Mouse (Mus musculus) liver, embryonic 12.5 days (tissue): ENCODE results near the gene Ckap5. TPM values are rescaled to one million over a fixed set of nuclear protein-coding genes. Genes with fewer than 3 reads are reported as not detected.
A peak's percentile ranks its signal among the peaks of the same experiment; 100 is the strongest.

Source experiments
- ATAC-seq: fragments of 200-750 bp; cut with Nextera tagmentation; 2 replicates; pipeline ENCODE4 v1.8.0; 2017; ENCODE audit warnings: moderate number of reproducible peaks, mild to moderate bottlenecking, moderate library complexity
- H3K27ac ChIP-seq: fragments of 300-500 bp; sonication (generic); 2 replicates; pipeline ENCODE4 v1.5.1; 2016; ENCODE audit warnings: mild to moderate bottlenecking
- H3K27me3 ChIP-seq: fragments of 300-500 bp; sonication (generic); replicated peaks from 2 replicates; pipeline ENCODE4 v1.6.1; 2016; ENCODE audit warnings: mild to moderate bottlenecking, moderate library complexity
- H3K36me3 ChIP-seq: fragments of 300-500 bp; sonication (generic); 2 replicates; pipeline ENCODE4 v1.6.1; 2016; ENCODE audit warnings: mild to moderate bottlenecking, moderate library complexity
- H3K4me1 ChIP-seq: fragments of 300-500 bp; sonication (generic); 2 replicates; pipeline ENCODE4 v1.6.1; 2016
- H3K4me2 ChIP-seq: fragments of 300-500 bp; sonication (generic); 2 replicates; pipeline ENCODE4 v1.6.1; 2016; ENCODE audit warnings: mild to moderate bottlenecking, moderate library complexity
- H3K4me3 ChIP-seq: fragments of 300-500 bp; sonication (generic); 2 replicates; pipeline ENCODE4 v1.5.1; 2016; ENCODE audit warnings: mild to moderate bottlenecking, moderate library complexity
- H3K9ac ChIP-seq: fragments of 300-500 bp; sonication (generic); 2 replicates; pipeline ENCODE4 v1.6.1; 2016; ENCODE audit warnings: mild to moderate bottlenecking, moderate library complexity
- H3K9me3 ChIP-seq: fragments of 300-500 bp; sonication (generic); replicated peaks from 2 replicates; pipeline ENCODE4 v1.6.1; 2016; ENCODE audit warnings: mild to moderate bottlenecking, moderate library complexity
- WGBS: fragments of 180-500 bp; shearing (Covaris S2); methylation state at CpG from one replicate; pipeline ENCODE4 v1.1.7; 2016; ENCODE audit not compliant: insufficient replicate concordance; 5-methylcytosine and 5-hydroxymethylcytosine counted together
- polyA plus RNA-seq: library from polyadenylated mRNA; unstranded; fragments of >200 nt; fragmentation: Nextera tagmentation; extraction: Ambion mirVana; gene quantifications from 2 replicates; pipeline ENCODE4 v1.2.1, GENCODE M21; 2016

The Ckap5 gene
- polyA plus RNA-seq, 1 experiment from 2014 or later: 59.1 TPM

DNA sequence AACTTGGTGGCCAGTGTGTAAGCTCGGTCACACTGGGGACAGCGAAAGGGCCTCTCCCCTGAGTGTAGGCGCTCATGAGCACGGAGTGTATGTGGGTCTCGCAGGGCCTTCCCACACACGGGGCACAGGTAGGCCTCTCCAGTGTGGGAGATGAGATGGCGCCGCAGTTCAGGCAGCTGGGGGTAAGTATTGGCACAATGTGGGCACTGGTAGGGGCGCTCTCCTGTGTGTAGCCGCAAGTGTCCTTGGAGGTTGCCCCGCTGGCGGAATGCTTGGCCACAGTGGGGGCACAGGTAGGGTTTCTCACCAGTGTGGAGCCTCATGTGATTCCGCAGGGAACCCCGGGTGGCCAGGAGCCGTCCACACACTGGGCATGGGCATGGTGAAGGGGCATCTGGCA lies 118.8 kb downstream of the Ckap5 start:
- H3K36me3 ChIP-seq: peaks cover 57% of the 10 kb centered on the region
- peaks cover 55% of the 10 kb centered on the region for H3K4me1 ChIP-seq
- no peak overlapping the region for H3K4me3 ChIP-seq
- no peaks in the 10 kb centered on the region for H3K9me3 ChIP-seq
- H3K27ac ChIP-seq: peak overlapping the region; percentile 12; the same call in 1 of the 2 replicates
- no peak for ATAC-seq
- no peak overlapping the region for H3K4me2 ChIP-seq
- H3K9ac ChIP-seq: no peak overlapping the region
- no peaks in the 10 kb centered on the region for H3K27me3 ChIP-seq
- 94% methylated on average over 15 of the region's 15 CpGs for WGBS

DNA sequence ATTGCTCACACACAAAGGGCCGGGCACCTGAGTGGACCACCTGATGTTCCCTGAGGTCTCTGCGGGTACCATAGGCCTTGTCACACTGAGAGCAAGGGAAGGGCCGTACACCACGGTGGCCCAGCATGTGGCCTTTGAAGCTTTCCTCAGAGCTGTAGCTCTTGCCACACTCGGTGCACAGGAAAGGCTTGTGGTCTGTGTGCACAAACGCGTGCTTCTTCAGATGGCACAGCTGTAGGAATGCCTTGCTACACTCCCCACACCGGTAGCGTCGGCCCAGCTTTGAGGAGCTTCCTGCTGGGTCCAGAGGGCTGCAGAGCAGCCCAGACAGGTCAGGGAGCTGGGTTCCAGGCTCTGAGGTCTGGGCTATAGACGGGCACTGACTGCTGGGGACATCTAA lies 119.2 kb downstream of the Ckap5 start:
- Histone ChIP-seq H3K4me2 (no peak overlapping the region), H3K4me3 (no peak overlapping the region), H3K9ac (no peak overlapping the region), H3K4me1 (peaks cover 57% of the 10 kb centered on the region), H3K27ac (no peak overlapping the region), H3K36me3 (peaks cover 57% of the 10 kb centered on the region), H3K9me3 (no peaks in the 10 kb centered on the region), H3K27me3 (no peaks in the 10 kb centered on the region)
- no peak for ATAC-seq
- WGBS: 88% methylated on average over 11 of the region's 11 CpGs

DNA sequence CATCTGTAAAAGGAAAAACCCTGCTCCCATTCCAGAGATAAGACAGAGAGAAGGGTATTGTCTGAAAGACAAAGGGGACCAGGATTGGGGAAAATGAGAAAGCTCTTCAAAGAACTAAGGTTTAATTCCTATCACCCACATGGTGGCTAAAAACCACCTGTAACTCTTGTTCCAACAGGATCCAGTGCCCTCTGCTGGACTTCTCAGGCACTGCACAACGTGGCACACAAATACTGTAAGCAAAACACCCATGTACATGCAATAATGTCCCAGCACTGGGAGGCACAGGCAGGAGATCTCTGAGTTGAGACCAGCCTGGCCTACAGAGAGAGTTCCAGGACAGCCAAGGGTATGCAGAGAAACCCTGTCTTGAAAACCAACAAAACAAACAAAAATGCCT lies 120.2 kb downstream of the Ckap5 start:
- no peak for ATAC-seq
- Histone ChIP-seq H3K9ac (no peak overlapping the region), H3K9me3 (no peaks in the 10 kb centered on the region), H3K4me2 (no peak overlapping the region), H3K4me1 (peaks cover 58% of the 10 kb centered on the region), H3K27ac (no peak overlapping the region), H3K36me3 (peaks cover 58% of the 10 kb centered on the region), H3K4me3 (no peak overlapping the region), H3K27me3 (no peaks in the 10 kb centered on the region)
- WGBS: 30% methylated on average over 1 of the region's 1 CpGs

DNA sequence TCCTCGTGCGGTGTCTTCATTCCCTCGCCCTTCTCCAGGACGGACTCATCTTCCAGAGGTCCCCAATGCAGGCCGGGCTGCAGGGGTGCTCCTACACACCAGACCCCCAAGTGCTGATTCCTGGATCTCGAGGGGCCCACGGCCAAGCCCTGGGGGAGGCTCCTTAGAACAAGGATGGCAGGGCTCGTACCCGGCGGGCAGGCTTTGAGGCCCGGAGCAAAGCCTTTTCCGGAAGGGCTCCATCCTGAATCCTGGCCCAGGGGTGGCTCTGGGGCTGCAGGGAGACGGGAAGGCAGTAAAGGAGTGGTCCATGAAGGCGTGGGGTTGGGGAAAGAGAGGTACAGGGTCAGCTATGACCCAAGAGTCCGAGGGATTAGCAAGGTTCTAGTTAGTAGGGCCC lies 122.6 kb downstream of the Ckap5 start:
- peaks cover 65% of the 10 kb centered on the region for H3K36me3 ChIP-seq
- H3K4me1 ChIP-seq: peaks cover 47% of the 10 kb centered on the region
- ATAC-seq: peak; percentile 4; the same call in 1 of the 2 replicates
- H3K9me3 ChIP-seq: no peaks in the 10 kb centered on the region
- no peaks in the 10 kb centered on the region for H3K27me3 ChIP-seq
- H3K4me2 ChIP-seq: peak overlapping the region; percentile 94
- peak overlapping the region; percentile 81 for H3K4me3 ChIP-seq
- WGBS: 2% methylated on average over 15 of the region's 15 CpGs
- H3K9ac ChIP-seq: peak overlapping the region; percentile 86
- peak overlapping the region; percentile 88 for H3K27ac ChIP-seq

DNA sequence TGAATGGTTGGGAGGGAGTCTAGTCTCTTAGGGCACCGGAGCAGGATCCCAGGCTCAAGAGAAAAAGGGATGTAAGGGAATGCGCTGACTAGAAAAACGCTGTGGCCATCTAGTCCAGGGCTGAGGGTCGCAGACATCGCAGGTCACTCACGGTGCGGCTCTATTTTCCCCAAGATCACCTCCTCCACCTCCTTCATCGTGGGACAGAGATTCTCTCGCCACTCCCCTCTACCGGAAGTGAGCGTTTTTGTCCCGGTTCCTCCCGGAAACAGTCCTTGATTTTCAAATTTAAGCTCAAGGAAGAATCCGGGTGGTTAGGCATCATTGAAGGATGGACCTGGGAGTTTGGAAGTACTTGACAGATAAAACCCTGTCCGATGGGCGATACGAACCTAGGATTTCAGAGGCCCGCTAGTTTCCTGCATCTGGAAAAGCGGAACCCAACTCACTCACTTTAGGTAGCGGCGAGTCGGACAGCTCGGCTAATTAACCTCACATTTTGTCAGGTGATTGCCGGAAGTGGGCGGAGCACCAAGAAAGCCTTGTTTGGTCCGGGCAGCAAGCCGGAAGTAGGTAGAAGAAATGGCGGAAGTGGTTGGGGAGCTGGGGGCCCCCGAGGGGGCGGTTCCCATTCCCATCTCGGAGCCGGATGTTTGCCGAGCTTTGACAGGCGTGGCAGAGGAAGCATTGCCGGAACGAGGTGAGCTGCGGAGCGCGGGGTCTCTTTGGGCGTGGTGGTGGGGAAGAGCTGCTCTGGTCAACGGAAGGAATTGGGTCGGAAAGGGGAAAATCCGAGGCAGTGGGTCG lies 123.2 kb downstream of the Ckap5 start, which contains the start of the genes Zfp408 and Arhgap1:
Zfp408 (minus strand) TSS at position 239 of the 807 bp plus-strand sequence.
Arhgap1 (plus strand) TSS at position 308 of the 807 bp plus-strand sequence.
- peak within 1 kb of the TSS; percentile 81 for H3K4me3 ChIP-seq
- H3K4me1 ChIP-seq: peaks cover 42% of the 10 kb centered on the region
- H3K36me3 ChIP-seq: peaks cover 65% of the 10 kb centered on the region
- ATAC-seq: peak; percentile 91
- peak within 1 kb of the TSS; percentile 94 for H3K4me2 ChIP-seq
- H3K9ac ChIP-seq: peak within 1 kb of the TSS; percentile 86
- no peaks in the 10 kb centered on the region for H3K27me3 ChIP-seq
- WGBS: under 1% methylated on average over 44 of the region's 44 CpGs
- H3K9me3 ChIP-seq: no peaks in the 10 kb centered on the region
- H3K27ac ChIP-seq: peak within 1 kb of the TSS; percentile 88

DNA sequence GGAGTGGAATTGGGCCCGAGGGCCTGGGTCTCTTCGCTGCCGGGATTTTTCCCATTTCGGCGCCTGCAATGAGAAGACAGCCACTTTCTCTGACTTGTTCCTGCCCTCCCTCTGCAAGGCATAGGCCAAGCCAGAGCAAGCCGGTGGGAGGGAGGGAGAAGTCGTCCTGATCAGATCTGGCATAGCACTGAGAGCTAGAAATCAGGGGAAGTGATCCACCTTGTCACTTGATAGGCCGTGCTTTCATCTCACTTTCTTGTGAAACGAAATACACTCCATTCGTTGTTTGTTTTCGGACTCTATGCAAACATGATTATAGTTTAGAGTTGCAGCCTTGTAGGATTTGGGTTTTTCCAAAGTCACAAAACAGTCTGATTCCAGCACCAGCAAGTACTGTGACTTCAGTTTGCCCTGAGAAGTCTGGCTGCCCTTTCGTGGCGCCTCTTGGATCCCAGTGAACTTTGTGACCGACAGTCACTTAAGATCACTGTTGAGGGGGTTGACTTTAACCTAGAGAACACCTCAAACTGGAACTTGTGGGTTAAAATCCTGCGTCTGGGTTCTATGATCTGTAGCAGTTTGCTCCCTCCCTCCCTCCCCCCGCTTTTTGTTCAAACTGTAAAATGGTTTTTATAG lies 123.9 kb downstream of the Ckap5 start:
- ATAC-seq: peak; percentile 59
- H3K4me2 ChIP-seq: peak overlapping the region; percentile 94
- H3K27me3 ChIP-seq: no peaks in the 10 kb centered on the region
- H3K36me3 ChIP-seq: peaks cover 65% of the 10 kb centered on the region
- H3K4me1 ChIP-seq: peaks cover 42% of the 10 kb centered on the region
- 5% methylated on average over 16 of the region's 16 CpGs for whole genome bisulfite sequencing
- H3K9ac ChIP-seq: peak overlapping the region; percentile 77
- no peaks in the 10 kb centered on the region for H3K9me3 ChIP-seq
- peak overlapping the region; percentile 81 for H3K4me3 ChIP-seq
- peak overlapping the region; percentile 88 for H3K27ac ChIP-seq

DNA sequence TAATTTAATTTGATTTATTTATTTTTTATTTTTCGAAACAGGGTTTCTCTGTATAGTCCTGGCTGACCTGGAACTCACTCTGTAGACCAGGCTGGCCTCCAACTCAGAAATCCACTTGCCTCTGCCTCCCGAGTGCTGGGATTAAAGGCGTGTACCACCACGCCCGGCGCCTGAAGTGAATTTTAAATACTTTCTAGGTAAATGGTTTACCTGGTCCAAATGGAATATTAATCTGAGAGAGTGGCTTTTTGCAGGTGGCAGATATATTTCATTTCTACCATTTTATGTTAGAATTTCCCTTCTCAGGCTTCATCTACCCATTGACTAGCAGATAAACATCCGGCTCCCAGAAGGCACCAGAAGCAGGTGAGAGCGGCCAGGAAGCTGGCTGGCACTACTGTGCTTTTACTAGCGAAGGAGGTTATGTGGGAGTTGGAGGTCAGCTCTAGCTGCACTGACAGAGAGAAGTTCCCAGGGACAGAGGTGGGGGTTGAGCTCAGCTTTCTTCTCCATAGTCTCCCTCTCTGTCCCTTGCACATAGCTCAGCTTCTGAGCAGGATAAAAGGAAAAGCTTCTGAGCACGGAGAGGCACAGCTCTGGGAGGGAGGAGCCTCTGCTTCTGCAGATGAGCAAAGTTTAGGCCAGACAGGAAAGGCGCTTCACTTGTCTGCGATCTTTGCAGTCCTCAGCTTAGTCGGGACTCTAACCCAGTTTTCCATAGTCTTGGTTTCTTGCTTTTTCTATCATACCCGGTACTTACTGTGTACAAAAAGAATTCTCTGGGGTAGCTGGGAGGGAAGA lies 125.1 kb downstream of the Ckap5 start:
- 79% methylated on average over 14 of the region's 14 CpGs for WGBS
- H3K4me3 ChIP-seq: peak overlapping the region; percentile 11; the same call in 1 of the 2 replicates
- 0 out of 2 replicates have a peak overlapping the region, but pooled peaks have one; percentile 1 for H3K9ac ChIP-seq
- H3K4me2 ChIP-seq: peak overlapping the region; percentile 94
- H3K27me3 ChIP-seq: no peaks in the 10 kb centered on the region
- peaks cover 65% of the 10 kb centered on the region for H3K36me3 ChIP-seq
- peaks cover 42% of the 10 kb centered on the region for H3K4me1 ChIP-seq
- no peak for ATAC-seq
- H3K27ac ChIP-seq: no peak overlapping the region
- no peaks in the 10 kb centered on the region for H3K9me3 ChIP-seq

DNA sequence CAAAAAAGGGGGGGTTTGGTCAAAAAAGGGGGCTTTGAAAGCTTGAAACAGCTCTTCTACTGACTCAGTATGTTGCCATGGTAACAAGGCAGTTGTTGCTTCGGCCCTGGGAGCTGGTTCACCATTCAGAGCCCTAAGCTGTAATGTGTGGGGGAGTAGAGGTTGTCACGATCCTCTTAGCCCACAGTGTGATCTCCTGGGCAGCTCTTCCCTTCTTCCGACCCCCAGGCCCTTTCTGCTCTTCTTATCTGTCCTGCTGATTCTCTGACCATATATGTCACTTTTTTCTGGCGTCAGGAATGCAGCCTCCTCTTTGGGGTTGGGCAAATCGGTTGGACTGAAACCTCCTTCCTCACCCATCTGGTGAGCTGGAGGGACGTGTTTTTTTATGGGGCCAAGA lies 126.3 kb downstream of the Ckap5 start:
- Histone ChIP-seq H3K4me2 (no peak overlapping the region), H3K9me3 (no peaks in the 10 kb centered on the region), H3K27me3 (no peaks in the 10 kb centered on the region), H3K27ac (no peak overlapping the region), H3K9ac (no peak overlapping the region), H3K36me3 (peaks cover 65% of the 10 kb centered on the region), H3K4me1 (peaks cover 40% of the 10 kb centered on the region), H3K4me3 (no peak overlapping the region)
- ATAC-seq: no peak
- 61% methylated on average over 6 of the region's 6 CpGs for WGBS

- H3K4me3 ChIP-seq: no peak overlapping the region
- H3K36me3 ChIP-seq: peaks cover 87% of the 10 kb centered on the region
- no peak overlapping the region for H3K27ac ChIP-seq
- H3K4me2 ChIP-seq: no peak overlapping the region
- ATAC-seq: no peak
- 80% methylated on average over 5 of the region's 5 CpGs for WGBS
- no peaks in the 10 kb centered on the region for H3K27me3 ChIP-seq
- H3K9me3 ChIP-seq: no peaks in the 10 kb centered on the region
- H3K4me1 ChIP-seq: peaks cover 26% of the 10 kb centered on the region
- H3K9ac ChIP-seq: no peak overlapping the region
Observed at GRCm38 (mm10) chr2:91655388-91655787, 128.8 kb downstream of the Ckap5 start.

- H3K4me3 ChIP-seq: no peak overlapping the region
- ATAC-seq: no peak
- 71% methylated on average over 6 of the region's 6 CpGs for WGBS
- H3K36me3 ChIP-seq: peaks cover 88% of the 10 kb centered on the region
- no peak overlapping the region for H3K4me2 ChIP-seq
- H3K9me3 ChIP-seq: no peaks in the 10 kb centered on the region
- no peak overlapping the region for H3K27ac ChIP-seq
- H3K9ac ChIP-seq: no peak overlapping the region
- H3K4me1 ChIP-seq: peaks cover 22% of the 10 kb centered on the region
- no peaks in the 10 kb centered on the region for H3K27me3 ChIP-seq
Observed at GRCm38 (mm10) chr2:91655827-91656226, 129.3 kb downstream of the Ckap5 start.

- WGBS: 74% methylated on average over 8 of the region's 8 CpGs
- no peak overlapping the region for H3K27ac ChIP-seq
- no peaks in the 10 kb centered on the region for H3K27me3 ChIP-seq
- H3K9me3 ChIP-seq: no peaks in the 10 kb centered on the region
- no peak overlapping the region for H3K4me2 ChIP-seq
- peaks cover 95% of the 10 kb centered on the region for H3K36me3 ChIP-seq
- no peak overlapping the region for H3K9ac ChIP-seq
- peaks cover 13% of the 10 kb centered on the region for H3K4me1 ChIP-seq
- ATAC-seq: no peak
- no peak overlapping the region for H3K4me3 ChIP-seq
Observed at GRCm38 (mm10) chr2:91656774-91657173, 130.2 kb downstream of the Ckap5 start.
